Mouse (Mus musculus): ENCODE data around the gene Mrpl33. TPM values are rescaled to one million over a fixed set of nuclear protein-coding genes. Genes with fewer than 3 reads are reported as not detected.

The Mrpl33 gene
- polyA plus RNA-seq, 1 experiment = 27.6 TPM

DNA sequence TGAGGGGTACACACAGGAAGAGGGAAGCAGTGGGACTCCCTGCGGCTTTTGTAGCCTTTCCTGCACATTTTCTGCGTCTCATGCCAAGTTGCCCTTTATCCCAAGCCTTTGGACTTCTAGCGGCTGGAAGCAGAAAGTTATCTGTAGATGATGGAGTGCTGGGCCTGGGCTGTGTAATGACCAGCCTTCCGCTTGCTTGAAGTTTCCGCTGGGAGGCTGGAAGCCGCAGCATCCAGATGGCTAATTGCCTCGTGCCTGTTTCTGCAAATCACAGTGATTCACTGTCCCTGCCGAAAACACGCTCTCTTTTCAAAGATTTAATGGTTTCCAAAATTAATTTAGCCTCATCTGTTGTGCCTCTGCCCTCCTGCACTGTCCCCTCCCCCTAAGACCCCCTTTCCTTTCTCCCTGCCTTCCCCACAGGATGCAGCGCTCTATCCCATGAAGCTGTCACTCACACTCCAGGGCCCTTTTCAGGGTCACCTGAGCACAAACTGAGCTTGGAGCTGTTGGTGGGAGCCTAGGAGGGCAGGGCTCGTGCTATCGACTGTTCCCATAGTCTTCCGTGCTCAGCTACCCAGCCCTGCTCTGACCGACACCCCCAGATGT lies 6.9 kb upstream of the Mrpl33 start:
- H3K4me3 ChIP-seq (ENCODE audit: control insufficient read depth, insufficient read depth, low read length) = no peak overlapping the region
- no peaks in the 10 kb centered on the region for H3K4me1 ChIP-seq (replicated peaks; ENCODE audit: control insufficient read depth, insufficient read depth, low read length)
- H3K27ac ChIP-seq (ENCODE audit: control insufficient read depth, insufficient read depth, low read length) = no peak overlapping the region
- H3K27me3 ChIP-seq (ENCODE audit: control insufficient read depth, insufficient read depth, low read length) = no peaks in the 10 kb centered on the region
- 94% methylated on average over 14 of the region's 14 CpGs for WGBS
- H3K36me3 ChIP-seq (ENCODE audit: control insufficient read depth, insufficient read depth, low read length) = no peaks in the 10 kb centered on the region
- TF ChIP-seq POLR2A (IDR thresholded peaks at IDR 0.05; ENCODE audit: control insufficient read depth, extremely low read depth, insufficient read depth, low read length, poor library complexity) = no peak
- TF ChIP-seq CTCF (IDR thresholded peaks at IDR 0.05; ENCODE audit: borderline replicate concordance, control insufficient read depth, extremely low read depth, insufficient read depth, low read length, poor library complexity) = no peak
- DNase-seq = no peak

DNA sequence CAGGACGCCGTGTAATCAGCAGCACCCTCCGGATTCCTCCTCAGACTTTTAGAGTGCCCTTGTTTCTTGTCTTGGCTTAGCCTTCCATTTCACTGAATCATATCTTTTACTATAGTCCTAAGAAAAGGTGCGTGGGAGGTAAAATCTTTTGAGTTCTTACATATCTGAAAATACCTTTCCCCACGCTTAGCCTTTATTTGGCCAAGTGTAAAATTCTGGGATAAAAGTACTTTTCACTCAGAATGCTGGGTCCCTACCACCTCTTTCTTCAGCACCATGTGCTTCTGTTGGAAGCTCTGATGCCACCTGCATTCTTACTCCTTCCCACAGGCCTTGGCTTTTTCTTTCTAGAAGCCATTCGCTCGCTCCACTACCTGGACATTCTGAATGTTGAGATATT lies 5.6 kb upstream of the Mrpl33 start:
- 96% methylated on average over 7 of the region's 7 CpGs for WGBS
- no peaks in the 10 kb centered on the region for H3K4me1 ChIP-seq (replicated peaks; ENCODE audit: control insufficient read depth, insufficient read depth, low read length)
- H3K27me3 ChIP-seq (ENCODE audit: control insufficient read depth, insufficient read depth, low read length) = no peaks in the 10 kb centered on the region
- H3K36me3 ChIP-seq (ENCODE audit: control insufficient read depth, insufficient read depth, low read length) = no peaks in the 10 kb centered on the region
- H3K27ac ChIP-seq (ENCODE audit: control insufficient read depth, insufficient read depth, low read length) = no peak overlapping the region
- no peak overlapping the region for H3K4me3 ChIP-seq (ENCODE audit: control insufficient read depth, insufficient read depth, low read length)
- TF ChIP-seq POLR2A (IDR thresholded peaks at IDR 0.05; ENCODE audit: control insufficient read depth, extremely low read depth, insufficient read depth, low read length, poor library complexity) (no peak), CTCF (IDR thresholded peaks at IDR 0.05; ENCODE audit: borderline replicate concordance, control insufficient read depth, extremely low read depth, insufficient read depth, low read length, poor library complexity) (no peak)
- no peak for DNase-seq

DNA sequence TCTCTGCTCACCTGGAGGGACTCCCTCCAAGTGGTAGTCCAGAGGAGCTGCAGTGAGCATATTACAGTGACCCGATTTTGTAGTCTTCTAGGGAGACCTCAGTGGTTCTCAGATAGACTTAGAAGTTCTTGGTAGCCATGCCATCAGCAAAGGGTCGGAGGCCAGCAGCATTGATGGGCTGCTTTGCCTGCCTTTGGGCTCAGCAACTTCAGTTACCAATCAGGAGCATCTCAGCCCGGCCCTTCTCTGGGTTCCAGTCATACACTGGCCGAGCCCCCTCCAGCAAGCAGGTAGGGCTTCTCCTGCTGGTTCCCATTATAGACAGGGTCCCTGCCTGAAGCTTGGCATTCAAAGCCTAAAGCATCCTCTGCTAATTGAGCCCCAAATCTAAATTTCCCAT lies 867 bp upstream of the Mrpl33 start:
- H3K4me3 ChIP-seq (ENCODE audit: control insufficient read depth, insufficient read depth, low read length) = no peak overlapping the region
- TF ChIP-seq POLR2A (IDR thresholded peaks at IDR 0.05; ENCODE audit: control insufficient read depth, extremely low read depth, insufficient read depth, low read length, poor library complexity) (no peak), CTCF (IDR thresholded peaks at IDR 0.05; ENCODE audit: borderline replicate concordance, control insufficient read depth, extremely low read depth, insufficient read depth, low read length, poor library complexity) (no peak)
- no peak overlapping the region for H3K27ac ChIP-seq (ENCODE audit: control insufficient read depth, insufficient read depth, low read length)
- 92% methylated on average over 4 of the region's 4 CpGs for WGBS
- DNase-seq = no peak
- peaks cover 13% of the 10 kb centered on the region for H3K4me1 ChIP-seq (replicated peaks; ENCODE audit: control insufficient read depth, insufficient read depth, low read length)
- H3K27me3 ChIP-seq (ENCODE audit: control insufficient read depth, insufficient read depth, low read length) = no peaks in the 10 kb centered on the region
- no peaks in the 10 kb centered on the region for H3K36me3 ChIP-seq (ENCODE audit: control insufficient read depth, insufficient read depth, low read length)

DNA sequence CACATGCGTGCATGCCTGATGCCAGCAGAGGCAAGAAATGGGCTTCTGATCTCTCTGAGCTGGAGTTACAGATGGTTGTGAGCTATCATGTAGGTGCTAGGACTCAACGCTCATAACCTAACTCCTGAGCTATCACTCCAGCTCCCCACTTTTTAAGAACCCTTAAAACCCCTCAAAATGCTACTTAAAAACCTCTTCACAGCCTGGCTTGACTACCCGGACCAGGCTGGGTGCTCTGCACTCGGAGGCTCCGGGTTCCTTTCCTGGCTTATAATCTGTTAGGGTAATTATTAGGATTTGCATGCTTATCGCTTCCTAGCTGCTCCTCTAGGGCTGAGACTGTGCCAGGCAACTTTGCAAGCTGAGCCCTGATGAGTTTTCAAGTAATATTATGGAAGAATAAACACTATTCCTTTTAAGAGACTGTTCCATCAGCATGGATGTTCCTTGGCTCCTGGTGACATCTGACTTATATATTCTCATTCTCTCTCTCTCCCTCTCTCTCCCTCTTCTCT lies 752 bp downstream of the Mrpl33 start:
- H3K27ac ChIP-seq (ENCODE audit: control insufficient read depth, insufficient read depth, low read length) = no peak overlapping the region
- H3K4me1 ChIP-seq (replicated peaks; ENCODE audit: control insufficient read depth, insufficient read depth, low read length) = peaks cover 20% of the 10 kb centered on the region
- H3K36me3 ChIP-seq (ENCODE audit: control insufficient read depth, insufficient read depth, low read length) = no peaks in the 10 kb centered on the region
- whole genome bisulfite sequencing = 87% methylated on average over 6 of the region's 6 CpGs
- no peak overlapping the region for H3K4me3 ChIP-seq (ENCODE audit: control insufficient read depth, insufficient read depth, low read length)
- no peak for TF ChIP-seq POLR2A (IDR thresholded peaks at IDR 0.05; ENCODE audit: control insufficient read depth, extremely low read depth, insufficient read depth, low read length, poor library complexity)
- TF ChIP-seq CTCF (IDR thresholded peaks at IDR 0.05; ENCODE audit: borderline replicate concordance, control insufficient read depth, extremely low read depth, insufficient read depth, low read length, poor library complexity) = no peak
- no peak for DNase-seq
- H3K27me3 ChIP-seq (ENCODE audit: control insufficient read depth, insufficient read depth, low read length) = no peaks in the 10 kb centered on the region

DNA sequence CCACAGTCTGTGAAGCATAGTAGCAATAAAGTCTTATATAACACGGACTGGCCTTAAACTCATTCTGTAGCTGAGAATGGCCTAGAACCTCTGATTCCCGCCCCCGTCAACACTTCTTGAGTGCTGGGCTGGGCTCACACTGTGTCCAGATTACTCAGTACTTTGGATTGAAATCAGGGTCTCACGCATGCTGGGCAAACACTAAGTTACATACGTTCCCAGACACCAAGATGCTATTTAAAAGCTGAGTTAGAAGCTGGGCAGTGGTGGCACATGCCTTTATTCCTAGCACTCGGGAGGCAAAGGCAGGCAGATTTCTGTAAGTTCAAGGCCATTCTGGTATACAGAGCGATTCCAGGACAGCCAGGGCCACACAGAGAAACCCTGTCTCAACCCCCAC lies 1.4 kb downstream of the Mrpl33 start:
- no peak for DNase-seq
- TF ChIP-seq CTCF (IDR thresholded peaks at IDR 0.05; ENCODE audit: borderline replicate concordance, control insufficient read depth, extremely low read depth, insufficient read depth, low read length, poor library complexity) (no peak), POLR2A (IDR thresholded peaks at IDR 0.05; ENCODE audit: control insufficient read depth, extremely low read depth, insufficient read depth, low read length, poor library complexity) (no peak)
- Histone ChIP-seq H3K4me3 (ENCODE audit: control insufficient read depth, insufficient read depth, low read length) (no peak overlapping the region), H3K27ac (ENCODE audit: control insufficient read depth, insufficient read depth, low read length) (no peak overlapping the region), H3K27me3 (ENCODE audit: control insufficient read depth, insufficient read depth, low read length) (no peaks in the 10 kb centered on the region), H3K4me1 (replicated peaks; ENCODE audit: control insufficient read depth, insufficient read depth, low read length) (peaks cover 24% of the 10 kb centered on the region), H3K36me3 (ENCODE audit: control insufficient read depth, insufficient read depth, low read length) (no peaks in the 10 kb centered on the region)
- 94% methylated on average over 7 of the region's 7 CpGs for WGBS

DNA sequence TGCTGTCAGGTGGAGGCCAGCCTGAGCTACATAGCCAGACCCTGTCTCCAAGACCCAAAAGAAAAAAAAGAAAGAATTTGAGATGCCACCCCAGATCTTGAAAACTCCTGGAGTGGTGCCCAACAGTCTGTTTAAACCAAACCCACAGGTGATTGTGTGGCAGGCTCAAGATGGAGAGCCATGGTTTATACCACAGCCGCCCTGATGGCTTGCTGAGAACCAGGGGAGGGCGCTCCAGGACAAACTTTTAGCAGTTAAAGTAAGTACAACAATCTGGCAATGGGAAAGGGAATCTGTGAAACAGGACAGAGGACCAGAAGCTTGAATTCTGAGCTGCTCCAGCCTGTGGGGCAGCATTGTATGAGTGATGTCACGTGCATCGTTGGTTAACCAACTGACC lies 1.8 kb downstream of the Mrpl33 start:
- 78% methylated on average over 4 of the region's 4 CpGs for WGBS
- no peak for TF ChIP-seq CTCF (IDR thresholded peaks at IDR 0.05; ENCODE audit: borderline replicate concordance, control insufficient read depth, extremely low read depth, insufficient read depth, low read length, poor library complexity)
- TF ChIP-seq POLR2A (IDR thresholded peaks at IDR 0.05; ENCODE audit: control insufficient read depth, extremely low read depth, insufficient read depth, low read length, poor library complexity) = no peak
- Histone ChIP-seq H3K27ac (ENCODE audit: control insufficient read depth, insufficient read depth, low read length) (no peak overlapping the region), H3K36me3 (ENCODE audit: control insufficient read depth, insufficient read depth, low read length) (no peaks in the 10 kb centered on the region), H3K27me3 (ENCODE audit: control insufficient read depth, insufficient read depth, low read length) (no peaks in the 10 kb centered on the region), H3K4me1 (replicated peaks; ENCODE audit: control insufficient read depth, insufficient read depth, low read length) (peaks cover 24% of the 10 kb centered on the region), H3K4me3 (ENCODE audit: control insufficient read depth, insufficient read depth, low read length) (no peak overlapping the region)
- peak; percentile 54 for DNase-seq

DNA sequence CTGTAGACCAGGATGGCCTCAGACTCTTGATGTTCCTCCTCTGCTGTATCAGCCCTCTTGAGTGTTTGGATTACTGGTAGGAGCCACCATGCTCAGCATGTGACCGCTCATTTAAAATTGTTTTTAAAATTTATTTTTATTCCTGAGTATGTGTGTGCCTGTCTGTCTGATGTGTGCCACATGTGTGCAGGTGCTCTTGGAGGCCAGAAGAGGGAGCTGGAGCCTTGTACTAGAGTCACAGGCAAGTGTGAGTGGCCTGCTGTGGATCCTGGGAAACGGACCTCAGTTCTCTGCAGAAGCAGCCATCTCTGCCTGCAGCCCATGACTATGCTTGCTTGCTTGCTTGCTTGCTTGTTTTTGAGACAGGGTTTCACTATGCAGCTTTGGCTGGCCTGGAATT lies 2.4 kb downstream of the Mrpl33 start:
- Histone ChIP-seq H3K27ac (ENCODE audit: control insufficient read depth, insufficient read depth, low read length) (no peak overlapping the region), H3K27me3 (ENCODE audit: control insufficient read depth, insufficient read depth, low read length) (no peaks in the 10 kb centered on the region), H3K4me3 (ENCODE audit: control insufficient read depth, insufficient read depth, low read length) (no peak overlapping the region), H3K36me3 (ENCODE audit: control insufficient read depth, insufficient read depth, low read length) (no peaks in the 10 kb centered on the region), H3K4me1 (replicated peaks; ENCODE audit: control insufficient read depth, insufficient read depth, low read length) (peaks cover 24% of the 10 kb centered on the region)
- TF ChIP-seq POLR2A (IDR thresholded peaks at IDR 0.05; ENCODE audit: control insufficient read depth, extremely low read depth, insufficient read depth, low read length, poor library complexity) (no peak), CTCF (IDR thresholded peaks at IDR 0.05; ENCODE audit: borderline replicate concordance, control insufficient read depth, extremely low read depth, insufficient read depth, low read length, poor library complexity) (no peak)
- DNase-seq = no peak
- 95% methylated on average over 2 of the region's 2 CpGs for WGBS
